Comparison of ENCODE assay signal across 10 mouse cellular contexts in genomic region chr7:114322531-114323441, GRCm38 (mm10). TPM values are rescaled to one million over a fixed set of nuclear protein-coding genes. Genes with fewer than 3 reads are reported as not detected.
DNase-seq lines count a peak whose midpoint lies in the region; ATAC-seq lines count a peak whose summit lies in the region.
"Had no signal": no experiment of that assay in that cellular context is flagged by ENCODE, and none has a peak within 500 bp of the region (broad histone marks: within the 10 kb centered on the region; RNA-seq: fewer than 3 reads in every experiment).

No protein-coding gene starts in this region.

- DNase-seq in heart, adult 18-20 months, result peak; percentile 45 to 52
- DNase-seq in heart, embryonic 10.5 days (ENCODE audit: low spot score), result no peak
- peak; percentile 48 for DNase-seq in cerebellum, adult 9-10 months
- peak; percentile 47 to 66 for DNase-seq in lung, postnatal 4 days
- no peak for DNase-seq in thymus, adult 18-20 months
- no peak for DNase-seq in embryo, embryonic 11 days
- DNase-seq in right cerebral cortex, adult 2 months (ENCODE audit: low spot score in 2 of 2), result no peak

- no peak overlapping the region for H3K4me3 ChIP-seq in heart, embryonic 10.5 days
- H3K4me3 ChIP-seq in kidney, embryonic 14.5 days (ENCODE audit: low read length), result no peak overlapping the region
- H3K4me3 ChIP-seq: embryonic facial prominence, embryonic 13.5 days had no signal

- ATAC-seq in kidney, embryonic 14.5 days (ENCODE audit: low FRiP score, low TSS enrichment), result peak; percentile 53; the same call in 1 of the 2 replicates

- no peak overlapping the region for H3K9ac ChIP-seq in kidney, embryonic 14.5 days (ENCODE audit: low read depth, low read length)
- H3K9ac ChIP-seq: embryonic facial prominence, embryonic 13.5 days had no signal

- no peaks in the 10 kb centered on the region for H3K27me3 ChIP-seq in heart, embryonic 10.5 days (ENCODE audit: insufficient read depth, poor library complexity, severe bottlenecking)
- no peaks in the 10 kb centered on the region for H3K27me3 ChIP-seq in kidney, embryonic 14.5 days (ENCODE audit: control insufficient read depth, insufficient read depth, low read length)
- H3K27me3 ChIP-seq: embryonic facial prominence, embryonic 13.5 days had no signal

- no peaks in the 10 kb centered on the region for H3K4me1 ChIP-seq in heart, embryonic 10.5 days
- peaks cover 8% of the 10 kb centered on the region; the same call in 1 of the 2 replicates for H3K4me1 ChIP-seq in kidney, embryonic 14.5 days (ENCODE audit: control insufficient read depth, insufficient read depth, low read length)

- H3K4me2 ChIP-seq in kidney, embryonic 14.5 days (replicated peaks; ENCODE audit: low read depth, low read length), result no peak overlapping the region
- H3K4me2 ChIP-seq: embryonic facial prominence, embryonic 13.5 days had no signal

- 73% methylated on average over 9 of the region's 9 CpGs for WGBS in heart, embryonic 10.5 days
- 40% methylated on average over 9 of the region's 9 CpGs for WGBS in kidney, embryonic 14.5 days

- no peaks in the 10 kb centered on the region for H3K36me3 ChIP-seq in heart, embryonic 10.5 days
- no peaks in the 10 kb centered on the region for H3K36me3 ChIP-seq in kidney, embryonic 14.5 days (ENCODE audit: control insufficient read depth, insufficient read depth, low read length)
- H3K36me3 ChIP-seq: embryonic facial prominence, embryonic 13.5 days; G1E had no signal

- no peak overlapping the region for H3K27ac ChIP-seq in heart, embryonic 10.5 days
- 0 out of 2 replicates have a peak overlapping the region, but pooled peaks have one; percentile 30 for H3K27ac ChIP-seq in kidney, embryonic 14.5 days (ENCODE audit: low read depth, low read length)

- H3K9me3 ChIP-seq in heart, embryonic 10.5 days, result no peaks in the 10 kb centered on the region
- no peaks in the 10 kb centered on the region for H3K9me3 ChIP-seq in kidney, embryonic 14.5 days (ENCODE audit: control insufficient read depth, low read length)
- H3K9me3 ChIP-seq: embryonic facial prominence, embryonic 13.5 days; G1E had no signal

RNA-seq across cellular contexts. Expression of gene Psma1, which starts 46.9 kb away (rescaled TPM):
- total RNA-seq in heart, adult 18-20 months (2021), result 100 to 1,000 TPM; 143 TPM
- 428 and 460 TPM in 2 replicates for polyA plus RNA-seq in heart, embryonic 10.5 days (2016; fragmentation: Nextera tagmentation; extraction: Ambion mirVana)
- 466 and 570 TPM in 2 replicates for polyA plus RNA-seq in kidney, embryonic 14.5 days (2014; fragmentation: Nextera tagmentation; extraction: Ambion mirVana)

Comparison
In these comparisons a context has a peak if more than half of its experiments do, and no peak if none do; other contexts are left out.
1. DNase-seq: peak in heart, adult 18-20 months (2 of 2), cerebellum, adult 9-10 months (single experiment) and lung, postnatal 4 days (2 of 2); none in heart, embryonic 10.5 days (single experiment), thymus, adult 18-20 months (0 of 2), embryo, embryonic 11 days (single experiment) and right cerebral cortex, adult 2 months (0 of 2).